Mouse (Mus musculus) MEL (cell line): ENCODE results near the gene Camta1.

Experiments
- CTCF ChIP-seq, 3 experiments: IDR thresholded peaks in 2 of 3; conservative IDR thresholded peaks in 1 of 3; 2 replicates each; pipeline ENCODE4 v1.5.1; 2011 to 2012; ENCODE audit warnings: low read length in 3 of 3, low read depth in 2 of 3, mild to moderate bottlenecking in 2 of 3, improper control_type of control experiment in 1 of 3, inconsistent platforms in 1 of 3, mixed read lengths in 1 of 3, moderate library complexity in 1 of 3; ENCODE audit not compliant: control insufficient read depth in 1 of 3, insufficient read depth in 1 of 3, poor library complexity in 1 of 3, severe bottlenecking in 1 of 3
- EP300 ChIP-seq, 2 experiments: IDR thresholded peaks; 2 replicates each; pipeline ENCODE4 v1.6.1; 2011; ENCODE audit warnings: improper control_type of control experiment in 2 of 2, low read length in 2 of 2, low read depth in 1 of 2, mild to moderate bottlenecking in 1 of 2
- GABPA ChIP-seq: IDR thresholded peaks from 2 replicates; pipeline ENCODE4 v1.6.1; 2012; ENCODE audit warnings: low read depth, mild to moderate bottlenecking, inconsistent platforms, low read length, improper control_type of control experiment, moderate library complexity
- GATA1 ChIP-seq: IDR thresholded peaks from 2 replicates; pipeline ENCODE4 v1.6.1; 2011; ENCODE audit warnings: low read depth, low read length, improper control_type of control experiment
- MYC ChIP-seq: IDR thresholded peaks from 2 replicates; pipeline ENCODE4 v1.6.1; 2011; ENCODE audit warnings: low read depth, mild to moderate bottlenecking, low read length, improper control_type of control experiment, moderate library complexity
- POLR2AphosphoS5 ChIP-seq: IDR thresholded peaks from 2 replicates; pipeline ENCODE4 v1.6.1; 2012; ENCODE audit warnings: low read depth, borderline replicate concordance, mild to moderate bottlenecking, inconsistent platforms, low read length, moderate library complexity, mixed read lengths
- SMC3 ChIP-seq: IDR thresholded peaks from 2 replicates; pipeline ENCODE4 v1.6.1; 2011; ENCODE audit warnings: low read depth, low read length, improper control_type of control experiment
- ZKSCAN1 ChIP-seq: IDR thresholded peaks from 2 replicates; pipeline ENCODE4 v1.6.1; 2012; ENCODE audit warnings: low read depth, mild to moderate bottlenecking, inconsistent platforms, low read length, improper control_type of control experiment, moderate library complexity

- TF ChIP-seq CTCF (IDR thresholded peaks at IDR 0.05 in 2 of 3, conservative IDR thresholded peaks at IDR 0.05 in 1 of 3; ENCODE audit: control insufficient read depth in 1 of 3, insufficient read depth in 1 of 3, low read depth in 2 of 3, low read length in 3 of 3, poor library complexity in 1 of 3, severe bottlenecking in 1 of 3): no peak
- TF ChIP-seq GATA1: no peak
- TF ChIP-seq GABPA: no peak
- TF ChIP-seq SMC3: no peak
- TF ChIP-seq EP300 (IDR thresholded peaks at IDR 0.05; ENCODE audit: low read depth in 1 of 2, low read length in 2 of 2): no peak
- no peak for TF ChIP-seq POLR2AphosphoS5
- no peak for TF ChIP-seq ZKSCAN1
- no peak for TF ChIP-seq MYC
Observed at GRCm38 (mm10) chr4:151155587-151155986, 706.1 kb downstream of the Camta1 start.
